Mouse (Mus musculus): Measurements from ENCODE around the gene Csmd2.

DNA sequence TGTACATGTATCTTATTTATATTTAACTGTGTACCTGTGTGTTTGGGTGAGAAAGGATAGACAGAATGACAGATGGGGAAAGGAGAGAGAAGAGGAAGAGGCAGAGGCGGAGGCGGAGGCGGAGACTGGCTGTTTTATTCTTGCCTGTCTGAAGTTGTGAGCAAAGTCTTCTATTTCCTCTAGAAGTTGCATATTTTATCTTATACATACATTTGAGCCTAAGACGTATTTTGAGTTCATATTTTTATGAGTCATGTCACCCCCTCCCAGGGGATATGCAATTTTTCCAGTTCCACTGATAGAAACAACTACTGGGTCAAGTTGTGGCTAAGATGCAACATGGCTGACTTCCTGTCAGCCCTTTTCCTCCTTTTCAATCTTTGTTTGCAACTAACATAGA lies 161.9 kb downstream of the Csmd2 start:
- TF ChIP-seq EP300 (optimal IDR thresholded peaks at IDR 0.05) (no peak), CTCF (IDR thresholded peaks at IDR 0.05; ENCODE audit: low read depth) (no peak)
